Mouse (Mus musculus): ENCODE measurements around the gene Capn9. TPM values are rescaled to one million over a fixed set of nuclear protein-coding genes. Genes with fewer than 3 reads are reported as not detected.

Gene Capn9
- polyA plus RNA-seq, 1 experiment from 2014 or later: 0.19 TPM

DNA sequence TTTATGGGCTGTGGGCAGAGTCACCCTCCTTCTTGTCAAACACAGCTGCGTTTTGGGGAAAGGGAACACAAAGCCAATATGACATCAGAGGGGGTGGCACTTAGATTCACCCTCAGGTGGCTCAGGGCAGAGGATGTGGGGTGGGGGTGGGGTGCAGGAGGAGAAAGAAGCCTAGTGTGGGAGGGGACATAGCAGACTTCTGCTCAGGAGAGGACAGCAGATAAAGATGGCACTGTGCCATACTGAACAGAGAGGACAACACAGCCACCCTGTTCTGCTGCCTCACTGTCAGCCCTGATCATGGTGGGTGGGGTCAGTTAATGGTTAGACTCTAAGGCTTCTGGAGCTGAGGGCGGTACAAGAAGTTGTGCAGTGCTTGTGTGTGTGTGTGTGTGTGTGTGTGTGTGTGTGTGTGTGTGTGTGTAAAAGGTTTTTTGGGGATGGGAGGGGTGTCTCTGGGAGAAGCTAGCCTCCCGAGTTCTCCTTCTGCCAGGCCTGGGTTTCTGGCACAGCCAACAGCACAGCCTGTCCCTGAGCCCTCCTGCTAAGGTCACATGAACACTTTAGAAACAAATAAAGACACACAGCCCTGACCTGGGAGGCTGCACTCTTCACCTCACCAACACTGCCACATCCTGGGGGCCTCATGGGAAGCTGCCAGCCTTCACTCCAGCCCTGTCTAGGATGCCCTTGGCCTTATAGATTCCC lies 10.0 kb downstream of the Capn9 start:
- DNase-seq (ENCODE audit: low spot score) (peak; percentile 13), ATAC-seq (no peak)
- 63% methylated on average over 3 of the region's 3 CpGs for WGBS
- no peaks in the 10 kb centered on the region for H3K36me3 ChIP-seq (ENCODE audit: control insufficient read depth, insufficient read depth, low read length)
- no peak overlapping the region for H3K4me3 ChIP-seq (ENCODE audit: low read depth, low read length)
- no peak overlapping the region for H3K4me2 ChIP-seq (ENCODE audit: low read length)
- H3K27ac ChIP-seq (ENCODE audit: low read depth, low read length): no peak overlapping the region
- no peaks in the 10 kb centered on the region for H3K9me3 ChIP-seq (replicated peaks; ENCODE audit: control insufficient read depth, low read length)
- no peaks in the 10 kb centered on the region for H3K4me1 ChIP-seq (ENCODE audit: control insufficient read depth, insufficient read depth, low read length)
- no peaks in the 10 kb centered on the region for H3K27me3 ChIP-seq (replicated peaks; ENCODE audit: control insufficient read depth, insufficient read depth, low read length)
- H3K9ac ChIP-seq (ENCODE audit: low read length): no peak overlapping the region

DNA sequence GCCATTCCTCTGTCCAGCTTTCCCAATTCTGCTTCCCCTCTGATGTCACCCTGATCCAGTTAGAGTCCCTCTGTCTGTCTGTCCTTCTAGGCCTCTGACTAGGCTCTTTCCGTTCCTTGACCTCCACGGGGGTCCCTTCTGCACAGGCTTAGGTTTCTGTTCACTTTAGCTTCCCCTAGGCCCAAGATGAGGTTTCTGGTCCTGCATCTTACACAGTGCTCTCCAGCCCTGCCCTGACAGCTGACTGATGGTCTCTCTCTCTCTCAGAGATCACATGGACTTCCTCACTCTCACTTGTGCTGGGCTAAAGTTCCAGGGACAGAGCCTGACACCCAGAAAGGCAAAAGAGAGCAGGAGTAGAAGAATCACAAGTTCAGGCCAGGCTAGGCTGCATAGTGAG lies 10.6 kb downstream of the Capn9 start:
- Histone ChIP-seq H3K27ac (ENCODE audit: low read depth, low read length) (no peak overlapping the region), H3K4me3 (ENCODE audit: low read depth, low read length) (no peak overlapping the region), H3K9me3 (replicated peaks; ENCODE audit: control insufficient read depth, low read length) (no peaks in the 10 kb centered on the region), H3K27me3 (replicated peaks; ENCODE audit: control insufficient read depth, insufficient read depth, low read length) (no peaks in the 10 kb centered on the region), H3K9ac (ENCODE audit: low read length) (no peak overlapping the region), H3K4me2 (ENCODE audit: low read length) (no peak overlapping the region), H3K4me1 (ENCODE audit: control insufficient read depth, insufficient read depth, low read length) (no peaks in the 10 kb centered on the region), H3K36me3 (ENCODE audit: control insufficient read depth, insufficient read depth, low read length) (no peaks in the 10 kb centered on the region)
- 67% methylated on average over 2 of the region's 2 CpGs for WGBS
- no peak for ATAC-seq
- DNase-seq (ENCODE audit: low spot score): no peak

DNA sequence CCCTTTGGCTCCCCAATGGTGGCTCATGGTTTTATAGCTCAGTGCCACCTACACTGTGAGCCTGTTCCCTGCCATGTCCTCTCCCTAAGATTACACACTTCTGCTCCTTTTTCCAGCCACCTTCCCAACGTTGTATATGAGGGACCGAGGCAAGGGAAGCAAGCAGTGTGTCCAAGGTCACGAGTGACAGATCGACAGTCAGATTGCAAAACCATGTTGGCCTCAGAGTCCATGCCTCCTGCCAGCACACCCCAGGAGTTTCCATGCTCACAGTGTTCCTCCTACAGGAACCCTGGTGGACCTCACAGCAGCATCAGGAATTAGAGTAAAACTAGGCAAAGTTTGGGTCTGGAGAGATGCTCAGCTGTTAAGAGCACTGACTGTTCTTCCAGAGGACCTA lies 13.5 kb downstream of the Capn9 start:
- 82% methylated on average over 4 of the region's 4 CpGs for whole genome bisulfite sequencing

DNA sequence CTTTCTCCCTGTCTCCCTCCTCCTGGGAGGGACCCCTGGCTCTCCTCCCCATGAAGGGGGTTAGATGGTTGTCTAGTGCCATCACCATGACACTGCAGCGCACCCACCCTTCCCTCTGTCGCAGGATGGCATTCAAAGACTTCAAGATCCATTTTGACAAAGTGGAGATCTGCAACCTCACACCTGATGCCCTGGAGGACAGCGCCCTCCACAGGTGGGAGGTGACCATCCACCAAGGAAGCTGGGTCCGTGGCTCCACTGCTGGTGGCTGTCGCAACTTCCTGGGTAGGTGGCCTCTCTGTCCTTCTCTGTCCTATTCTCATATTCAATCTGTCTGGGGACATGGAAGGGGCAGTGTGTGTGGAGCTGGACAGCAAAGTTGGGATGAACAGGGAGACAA lies 28.2 kb downstream of the Capn9 start:
- ATAC-seq: no peak
- no peak overlapping the region for H3K27ac ChIP-seq (ENCODE audit: low read depth, low read length)
- 73% methylated on average over 5 of the region's 5 CpGs for WGBS
- no peaks in the 10 kb centered on the region for H3K36me3 ChIP-seq (ENCODE audit: control insufficient read depth, insufficient read depth, low read length)
- no peaks in the 10 kb centered on the region for H3K4me1 ChIP-seq (ENCODE audit: control insufficient read depth, insufficient read depth, low read length)
- H3K9ac ChIP-seq (ENCODE audit: low read length): no peak overlapping the region
- H3K27me3 ChIP-seq (replicated peaks; ENCODE audit: control insufficient read depth, insufficient read depth, low read length): no peaks in the 10 kb centered on the region
- H3K4me2 ChIP-seq (ENCODE audit: low read length): no peak overlapping the region
- no peak overlapping the region for H3K4me3 ChIP-seq (ENCODE audit: low read depth, low read length)
- no peak for DNase-seq (ENCODE audit: low spot score)
- no peaks in the 10 kb centered on the region for H3K9me3 ChIP-seq (replicated peaks; ENCODE audit: control insufficient read depth, low read length)

More for the DNA sequence above, 13.5 kb downstream of the Capn9 start:
- no peak for DNase-seq (ENCODE audit: low spot score)
- H3K27ac ChIP-seq (ENCODE audit: low read depth, low read length): no peak overlapping the region
- no peaks in the 10 kb centered on the region for H3K36me3 ChIP-seq (ENCODE audit: control insufficient read depth, insufficient read depth, low read length)
- H3K27me3 ChIP-seq (replicated peaks; ENCODE audit: control insufficient read depth, insufficient read depth, low read length): no peaks in the 10 kb centered on the region
- H3K9me3 ChIP-seq (replicated peaks; ENCODE audit: control insufficient read depth, low read length): no peaks in the 10 kb centered on the region
- no peak for ATAC-seq
- H3K4me2 ChIP-seq (ENCODE audit: low read length): no peak overlapping the region
- H3K4me3 ChIP-seq (ENCODE audit: low read depth, low read length): no peak overlapping the region
- no peak overlapping the region for H3K9ac ChIP-seq (ENCODE audit: low read length)
- no peaks in the 10 kb centered on the region for H3K4me1 ChIP-seq (ENCODE audit: control insufficient read depth, insufficient read depth, low read length)

DNA sequence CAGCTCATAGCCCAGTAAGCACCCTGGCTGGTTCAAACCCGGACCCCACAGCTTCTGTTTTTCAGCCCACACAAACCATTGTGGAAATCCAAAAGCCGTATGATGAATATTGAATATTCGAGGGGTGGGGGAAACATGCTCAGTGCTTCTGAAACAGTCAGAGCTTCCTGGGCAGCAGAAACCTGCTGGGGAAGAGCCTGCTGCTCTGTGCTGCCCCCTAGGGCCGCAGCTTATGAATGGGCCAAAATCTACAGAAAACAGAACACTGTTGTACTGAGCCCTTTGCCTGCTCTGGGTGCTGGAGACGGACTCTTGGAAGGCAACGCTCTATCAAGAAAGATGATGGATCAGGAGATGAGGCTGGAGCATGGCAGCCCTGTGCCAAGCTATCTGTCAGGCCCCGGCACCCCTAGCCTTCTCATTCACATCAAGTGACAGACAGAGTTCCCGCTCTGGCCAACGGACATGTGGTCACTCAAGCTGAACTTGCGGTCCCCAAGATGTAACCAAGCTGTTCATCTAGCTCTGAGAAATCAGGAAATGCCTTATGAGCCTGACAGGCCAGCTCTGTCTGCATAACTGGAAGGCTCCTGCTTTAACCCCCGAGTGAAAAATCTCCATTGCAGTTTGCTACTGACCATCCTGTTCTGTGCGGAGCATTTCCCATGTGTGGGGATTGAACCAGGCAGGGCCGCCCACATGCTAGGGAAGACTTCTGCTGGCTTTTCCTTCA lies 32.5 kb downstream of the Capn9 start:
- ATAC-seq (no peak), DNase-seq (ENCODE audit: low spot score) (no peak)
- Histone ChIP-seq H3K4me3 (ENCODE audit: low read depth, low read length) (no peak overlapping the region), H3K27me3 (replicated peaks; ENCODE audit: control insufficient read depth, insufficient read depth, low read length) (no peaks in the 10 kb centered on the region), H3K4me1 (ENCODE audit: control insufficient read depth, insufficient read depth, low read length) (no peaks in the 10 kb centered on the region), H3K27ac (ENCODE audit: low read depth, low read length) (no peak overlapping the region), H3K9ac (ENCODE audit: low read length) (no peak overlapping the region), H3K9me3 (replicated peaks; ENCODE audit: control insufficient read depth, low read length) (no peaks in the 10 kb centered on the region), H3K4me2 (ENCODE audit: low read length) (no peak overlapping the region), H3K36me3 (ENCODE audit: control insufficient read depth, insufficient read depth, low read length) (no peaks in the 10 kb centered on the region)
- WGBS: 77% methylated on average over 13 of the region's 13 CpGs

DNA sequence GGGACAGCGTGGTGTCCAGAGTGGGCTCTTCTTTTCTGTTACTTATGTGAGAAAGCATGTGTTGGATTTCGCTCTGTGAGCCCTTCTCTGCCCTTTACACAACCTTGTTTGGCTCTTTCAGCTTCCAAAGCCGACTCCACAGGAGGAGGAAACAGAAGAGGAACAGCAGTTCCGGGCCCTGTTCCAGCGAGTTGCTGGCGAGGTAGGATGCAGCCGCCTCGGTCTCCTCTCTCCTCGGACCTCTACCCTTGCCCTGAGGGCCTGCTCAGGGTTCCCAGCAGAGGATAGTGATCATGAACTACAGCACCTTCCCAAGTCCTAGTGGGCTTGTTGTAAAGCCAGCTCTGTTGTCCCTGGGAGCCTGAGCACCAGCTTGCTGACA lies 33.1 kb downstream of the Capn9 start:
- no peaks in the 10 kb centered on the region for H3K4me1 ChIP-seq (ENCODE audit: control insufficient read depth, insufficient read depth, low read length)
- H3K9me3 ChIP-seq (replicated peaks; ENCODE audit: control insufficient read depth, low read length): no peaks in the 10 kb centered on the region
- DNase-seq (ENCODE audit: low spot score): no peak
- no peak for ATAC-seq
- H3K9ac ChIP-seq (ENCODE audit: low read length): no peak overlapping the region
- H3K4me2 ChIP-seq (ENCODE audit: low read length): no peak overlapping the region
- H3K27ac ChIP-seq (ENCODE audit: low read depth, low read length): no peak overlapping the region
- 80% methylated on average over 9 of the region's 9 CpGs for WGBS
- H3K36me3 ChIP-seq (ENCODE audit: control insufficient read depth, insufficient read depth, low read length): no peaks in the 10 kb centered on the region
- no peak overlapping the region for H3K4me3 ChIP-seq (ENCODE audit: low read depth, low read length)
- no peaks in the 10 kb centered on the region for H3K27me3 ChIP-seq (replicated peaks; ENCODE audit: control insufficient read depth, insufficient read depth, low read length)

DNA sequence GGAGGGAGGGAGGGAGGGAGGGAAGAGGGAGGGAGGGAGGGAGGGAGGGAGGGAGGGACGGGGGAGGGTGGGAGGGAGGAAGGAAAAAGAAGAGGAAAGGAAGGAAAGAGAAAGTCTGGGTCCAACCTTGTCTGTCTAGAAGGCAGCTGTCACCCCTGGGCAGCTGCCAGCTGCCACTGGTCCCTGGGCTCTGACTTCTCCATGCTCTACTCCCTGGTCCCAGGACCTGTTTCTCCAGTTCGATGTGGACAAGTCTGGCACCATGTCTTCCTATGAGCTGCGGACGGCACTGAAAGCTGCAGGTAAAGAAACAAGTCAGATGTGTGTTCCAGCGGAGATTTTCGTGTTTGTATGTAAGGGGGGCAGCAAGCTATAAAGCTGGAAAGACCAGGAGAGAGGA lies 38.4 kb downstream of the Capn9 start:
- Histone ChIP-seq H3K27me3 (replicated peaks; ENCODE audit: control insufficient read depth, insufficient read depth, low read length) (no peaks in the 10 kb centered on the region), H3K9me3 (replicated peaks; ENCODE audit: control insufficient read depth, low read length) (no peaks in the 10 kb centered on the region), H3K9ac (ENCODE audit: low read length) (no peak overlapping the region), H3K4me1 (ENCODE audit: control insufficient read depth, insufficient read depth, low read length) (no peaks in the 10 kb centered on the region), H3K27ac (ENCODE audit: low read depth, low read length) (no peak overlapping the region), H3K36me3 (ENCODE audit: control insufficient read depth, insufficient read depth, low read length) (no peaks in the 10 kb centered on the region), H3K4me2 (ENCODE audit: low read length) (no peak overlapping the region), H3K4me3 (ENCODE audit: low read depth, low read length) (no peak overlapping the region)
- ATAC-seq (no peak), DNase-seq (ENCODE audit: low spot score) (no peak)
- WGBS: 90% methylated on average over 5 of the region's 6 CpGs

DNA sequence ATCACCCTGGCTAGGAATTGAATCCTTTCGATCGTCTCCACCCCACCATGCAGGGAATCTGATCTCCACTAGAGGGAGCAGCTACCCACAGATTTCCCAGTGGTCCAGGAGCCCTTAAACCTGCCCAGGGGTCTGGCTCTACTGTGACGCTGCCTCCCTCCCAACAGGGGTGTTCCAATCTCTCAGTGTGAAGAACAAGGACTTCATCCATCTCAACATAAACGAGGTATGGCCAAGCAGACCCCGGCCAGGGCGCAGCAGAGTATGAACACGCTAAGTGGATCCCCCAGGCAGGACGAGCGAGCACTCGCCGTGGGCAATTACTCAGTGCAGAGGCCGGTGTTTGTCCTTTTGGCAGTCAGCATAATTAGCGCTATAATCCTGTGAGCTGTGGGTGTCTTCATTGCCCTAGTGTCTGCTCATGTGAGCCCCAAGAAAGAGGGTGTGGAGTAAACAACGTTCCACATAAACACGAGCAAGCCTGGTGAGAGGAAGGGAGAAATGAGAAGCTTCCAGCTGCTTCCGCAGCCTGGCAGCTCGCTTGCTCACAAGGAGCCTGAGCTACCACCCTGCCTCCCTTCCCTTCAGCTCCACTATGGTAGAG lies 41.5 kb downstream of the Capn9 start:
- peak overlapping the region; percentile 39; the same call in 1 of the 2 replicates for H3K27ac ChIP-seq (ENCODE audit: low read depth, low read length)
- 4% methylated on average over 17 of the region's 17 CpGs for WGBS
- H3K9me3 ChIP-seq (replicated peaks; ENCODE audit: control insufficient read depth, low read length): no peaks in the 10 kb centered on the region

DNA sequence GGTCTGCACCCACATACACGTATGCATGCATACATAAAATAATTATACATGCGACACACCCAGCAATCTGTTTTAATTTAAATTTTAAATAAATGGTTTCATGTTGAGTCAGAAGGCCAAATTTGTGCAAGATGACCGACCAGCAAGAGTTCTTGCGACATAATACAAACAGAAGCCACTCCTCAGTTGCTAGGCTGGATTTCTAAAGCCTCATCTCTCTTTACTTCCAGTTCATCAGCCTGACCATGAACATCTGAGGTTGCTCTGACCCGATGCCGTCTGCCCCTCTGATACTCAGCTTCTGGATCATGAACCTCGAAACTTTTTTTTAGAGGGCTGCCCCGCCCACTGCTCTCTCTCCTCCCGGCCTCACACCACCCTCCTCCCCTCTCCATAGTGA lies 42.3 kb downstream of the Capn9 start:
- Histone ChIP-seq H3K36me3 (ENCODE audit: control insufficient read depth, insufficient read depth, low read length) (no peaks in the 10 kb centered on the region), H3K9me3 (replicated peaks; ENCODE audit: control insufficient read depth, low read length) (no peaks in the 10 kb centered on the region), H3K9ac (ENCODE audit: low read length) (no peak overlapping the region), H3K4me3 (ENCODE audit: low read depth, low read length) (no peak overlapping the region), H3K27ac (ENCODE audit: low read depth, low read length) (no peak overlapping the region), H3K4me2 (ENCODE audit: low read length) (no peak overlapping the region), H3K27me3 (replicated peaks; ENCODE audit: control insufficient read depth, insufficient read depth, low read length) (no peaks in the 10 kb centered on the region), H3K4me1 (ENCODE audit: control insufficient read depth, insufficient read depth, low read length) (peaks cover 5% of the 10 kb centered on the region)
- 63% methylated on average over 9 of the region's 9 CpGs for WGBS
- ATAC-seq: no peak
- no peak for DNase-seq (ENCODE audit: low spot score)

More for the DNA sequence above, 41.5 kb downstream of the Capn9 start:
- no peaks in the 10 kb centered on the region for H3K36me3 ChIP-seq (ENCODE audit: control insufficient read depth, insufficient read depth, low read length)
- H3K27me3 ChIP-seq (replicated peaks; ENCODE audit: control insufficient read depth, insufficient read depth, low read length): no peaks in the 10 kb centered on the region
- H3K4me1 ChIP-seq (ENCODE audit: control insufficient read depth, insufficient read depth, low read length): peaks cover 5% of the 10 kb centered on the region
- H3K9ac ChIP-seq (ENCODE audit: low read length): peak overlapping the region; percentile 58
- DNase-seq (ENCODE audit: low spot score) (peak; percentile 90), ATAC-seq (peak; percentile 71)
- peak overlapping the region; percentile 69 for H3K4me2 ChIP-seq (ENCODE audit: low read length)
- H3K4me3 ChIP-seq (ENCODE audit: low read depth, low read length): peak overlapping the region; percentile 32
